Mouse (Mus musculus) gastrocnemius, adult 2 months (tissue): ENCODE data around the gene Prkca. TPM values are rescaled to one million over a fixed set of nuclear protein-coding genes. Genes with fewer than 3 reads are reported as not detected.

Source experiments
- DNase-seq: peaks from one replicate; pipeline ENCODE4 v3.0.0; 2022
- H3K27ac ChIP-seq: fragments of 200-600 bp; 2 replicates; pipeline ENCODE4 v1.8.1; 2022; ENCODE audit warnings: mild to moderate bottlenecking
- H3K4me3 ChIP-seq: fragments of 200-600 bp; 2 replicates; pipeline ENCODE4 v1.8.1; 2022; ENCODE audit warnings: mild to moderate bottlenecking, moderate library complexity
- CTCF ChIP-seq: fragments of 200-600 bp; IDR thresholded peaks from 2 replicates; pipeline ENCODE4 v1.8.1; 2022; ENCODE audit warnings: antibody characterized with exemption, mild to moderate bottlenecking, moderate library complexity
- intact Hi-C: fragments of 180-260 bp; cut with DNase I; formaldehyde crosslinking; loops from one replicate; pipeline ENCODE4 v1.15.1; 2025
- microRNA-seq: library from miRNA; unstranded; fragments of <30 nt; microRNA quantifications from one replicate; pipeline ENCODE4 v1.2.0, GENCODE M21; 2021
- total RNA-seq, 2 experiments: library from RNA; stranded (reverse); gene quantifications; 2 replicates each; pipeline ENCODE4 v1.2.3; 2021

Prkca gene
- total RNA-seq, 2 experiments from 2014 or later = 54.9 to 57.8 TPM

- no peak for TF ChIP-seq CTCF
- no peak overlapping the region for H3K4me3 ChIP-seq
Observed at GRCm38 (mm10) chr11:107887342-107887741, 456.4 kb downstream of the Prkca start.

More at GRCm38 (mm10) chr11:107887342-107887741, 456.4 kb downstream of the Prkca start:
- no peak overlapping the region for H3K27ac ChIP-seq
- intact Hi-C loops = no loop called here
- DNase-seq = no peak

Small RNAs within 50 kb of the gene (microRNA-seq; reads per million reads assigned to microRNA genes)
- gene Mir7223 = not detected

Other genes starting within 250 kb of the Prkca start
- under 1 TPM; 0.39 to 0.69 TPM for gene Apoh, start 574 bp downstream of the Prkca start, total RNA-seq
- 1 to 10 TPM; 2.5 to 3.3 TPM for gene Cep112, start 81.3 kb upstream of the Prkca start, total RNA-seq